Mouse (Mus musculus) embryonic fibroblast, embryonic 13.5 days (primary cell): ENCODE measurements at regions not wholly inside any gene's neighbourhood (a gene's known extent, or its start where the extent isn't known, plus 50 kb on each side); places are given as distances from the start of the nearest gene placed in this dataset.

Experiments
- H3K27ac ChIP-seq: 2 replicates; pipeline ENCODE4 v1.5.1; 2012; ENCODE audit warnings: low read length, control low read depth, inconsistent platforms; ENCODE audit not compliant: insufficient read depth
- H3K4me1 ChIP-seq: 2 replicates; pipeline ENCODE4 v1.6.1; 2011; ENCODE audit warnings: low read length; ENCODE audit not compliant: control insufficient read depth, insufficient read depth
- H3K4me3 ChIP-seq: 2 replicates; pipeline ENCODE4 v1.5.1; 2011; ENCODE audit warnings: mild to moderate bottlenecking, control low read depth, low read length; ENCODE audit not compliant: insufficient read depth
- CTCF ChIP-seq: IDR thresholded peaks from 2 replicates; pipeline ENCODE4 v1.5.1; 2011; ENCODE audit warnings: mild to moderate bottlenecking, control low read depth, low read length, moderate library complexity, borderline replicate concordance; ENCODE audit not compliant: insufficient read depth
- POLR2A ChIP-seq: IDR thresholded peaks from 2 replicates; pipeline ENCODE4 v1.6.1; 2011; ENCODE audit warnings: low read depth, mild to moderate bottlenecking, control low read depth, low read length, moderate library complexity

GRCm38 (mm10) chr15:62189565-62190181, 1266.9 kb upstream of the A1bg start:
- Histone ChIP-seq H3K4me1 (peaks cover 8% of the 10 kb centered on the region; the same call in 1 of the 2 replicates), H3K27ac (no peak overlapping the region), H3K4me3 (no peak overlapping the region)
- no peak for TF ChIP-seq CTCF
- no peak for TF ChIP-seq POLR2A

GRCm38 (mm10) chr15:62186548-62186947, 1263.7 kb upstream of the A1bg start:
- Histone ChIP-seq H3K27ac (peak overlapping the region; percentile 43; the same call in 1 of the 2 replicates), H3K4me3 (no peak overlapping the region), H3K4me1 (peaks cover 8% of the 10 kb centered on the region; the same call in 1 of the 2 replicates)
- TF ChIP-seq CTCF = no peak
- TF ChIP-seq POLR2A = no peak

GRCm38 (mm10) chr15:62183803-62184202, 1261.0 kb upstream of the A1bg start:
- Histone ChIP-seq H3K27ac (no peak overlapping the region), H3K4me3 (no peak overlapping the region), H3K4me1 (peaks cover 3% of the 10 kb centered on the region; the same call in 1 of the 2 replicates)
- TF ChIP-seq POLR2A = no peak
- TF ChIP-seq CTCF = no peak

- no peak overlapping the region for H3K27ac ChIP-seq
- H3K4me3 ChIP-seq = no peak overlapping the region
- TF ChIP-seq CTCF (no peak), POLR2A (no peak)
- H3K4me1 ChIP-seq = no peaks in the 10 kb centered on the region; the same call in 1 of the 2 replicates
These were observed 1258.7 kb upstream of the A1bg start for GRCm38 (mm10) chr15:62181454-62181910.

- no peak overlapping the region for H3K4me3 ChIP-seq
- no peaks in the 10 kb centered on the region; the same call in 1 of the 2 replicates for H3K4me1 ChIP-seq
- TF ChIP-seq CTCF (no peak), POLR2A (no peak)
- no peak overlapping the region for H3K27ac ChIP-seq
These were observed 1257.9 kb upstream of the A1bg start for GRCm38 (mm10) chr15:62180718-62181117.

- no peak overlapping the region for H3K27ac ChIP-seq
- no peak overlapping the region for H3K4me3 ChIP-seq
- TF ChIP-seq POLR2A (no peak), CTCF (no peak)
- H3K4me1 ChIP-seq = no peaks in the 10 kb centered on the region; the same call in 1 of the 2 replicates
These were observed 1257.0 kb upstream of the A1bg start for GRCm38 (mm10) chr15:62179801-62180200.

- no peak for TF ChIP-seq CTCF
- no peak for TF ChIP-seq POLR2A
- H3K27ac ChIP-seq = no peak overlapping the region
- no peak overlapping the region for H3K4me3 ChIP-seq
- H3K4me1 ChIP-seq = no peaks in the 10 kb centered on the region; the same call in 1 of the 2 replicates
These were observed 1255.8 kb upstream of the A1bg start for GRCm38 (mm10) chr15:62178568-62178967.

GRCm38 (mm10) chr15:62177768-62178410, 1255.1 kb upstream of the A1bg start:
- Histone ChIP-seq H3K27ac (no peak overlapping the region), H3K4me1 (no peaks in the 10 kb centered on the region; the same call in 1 of the 2 replicates), H3K4me3 (no peak overlapping the region)
- no peak for TF ChIP-seq CTCF

- Histone ChIP-seq H3K4me3 (no peak overlapping the region), H3K4me1 (no peaks in the 10 kb centered on the region; the same call in 1 of the 2 replicates), H3K27ac (no peak overlapping the region)
- TF ChIP-seq POLR2A (no peak), CTCF (no peak)
These were observed 1253.3 kb upstream of the A1bg start for GRCm38 (mm10) chr15:62176076-62176475.
